Mouse (Mus musculus) heart, adult 10 weeks (tissue): ENCODE results near the gene Bach1. TPM values are rescaled to one million over a fixed set of nuclear protein-coding genes. Genes with fewer than 3 reads are reported as not detected.

Experiments used
- polyA plus RNA-seq: library from polyadenylated mRNA; stranded (reverse); fragments of 350-450 nt; fragmentation: Illumina TruSeq; extraction: RNeasy Lipid Tissue Mini Kit (QIAGEN cat#74804); gene quantifications from one replicate; pipeline ENCODE4 v1.2.3, GENCODE M21; 2014; ENCODE audit warnings: low read depth, low replicate concordance

Gene Bach1
- 17.7 TPM for polyA plus RNA-seq

GRCm38 (mm10) chr16:87698692-87699305, at the start of gene Bach1:
Gene Bach1 (plus strand): TSS chr16:87698945.

Other genes starting within 250 kb of the Bach1 start
- 61.0 TPM for gene Usp16, start 244.2 kb upstream of the Bach1 start, polyA plus RNA-seq
- gene Cct8, start 203.1 kb upstream of the Bach1 start, polyA plus RNA-seq, result 157 TPM
- 1.7 TPM for gene Map3k7cl, start 145.6 kb upstream of the Bach1 start, polyA plus RNA-seq